Mouse (Mus musculus): Measurements from ENCODE around the gene Ap2a2.
"Not testable (repeated sequence)": the region's sequence is repeated elsewhere in the genome, so short reads cannot be mapped to it uniquely, and the experiment has no call there.

DNA sequence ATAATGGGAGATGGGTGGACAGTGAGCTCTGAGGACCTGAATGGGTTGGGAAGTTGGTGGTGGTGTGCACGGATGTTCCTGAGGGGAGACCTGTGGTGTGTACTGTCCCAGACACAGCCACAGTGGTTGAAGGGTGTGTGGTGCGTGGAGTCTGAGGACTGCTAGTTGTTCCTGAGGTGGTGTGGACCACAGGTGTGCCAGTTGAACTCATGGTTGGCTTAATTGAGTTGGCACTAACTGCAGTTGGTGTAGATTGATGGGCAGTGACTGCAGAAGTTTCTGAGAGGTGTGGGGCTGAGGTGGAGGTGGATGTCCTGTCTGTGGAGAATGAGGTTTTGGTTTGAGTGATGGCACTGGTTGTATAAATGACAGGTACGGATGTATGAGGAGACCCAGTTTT is 76.1 kb downstream of the Ap2a2 start:
- TF ChIP-seq CTCF, EP300 (IDR thresholded peaks at IDR 0.05): not testable (repeated sequence)
